Mouse (Mus musculus): ENCODE data around the gene Gns. TPM values are rescaled to one million over a fixed set of nuclear protein-coding genes. Genes with fewer than 3 reads are reported as not detected.

Gns gene
- total and polyA plus RNA-seq, 2 experiments from 2014 or later: 40.4 to 67.8 TPM

- ATAC-seq (no peak), DNase-seq (no peak)
- H3K9ac ChIP-seq: no peak overlapping the region
- peaks cover 7% of the 10 kb centered on the region; the same call in 1 of the 2 replicates for H3K4me1 ChIP-seq (ENCODE audit: insufficient read depth)
- no peaks in the 10 kb centered on the region for H3K36me3 ChIP-seq (ENCODE audit: insufficient read depth)
- H3K4me3 ChIP-seq (ENCODE audit: low read depth, low read length): no peak overlapping the region
- no peak overlapping the region for H3K27ac ChIP-seq (ENCODE audit: low read depth, low read length)
- WGBS: 53% methylated on average over 5 of the region's 5 CpGs
- H3K9me3 ChIP-seq (ENCODE audit: low read length): no peaks in the 10 kb centered on the region
- H3K4me2 ChIP-seq (ENCODE audit: low read depth): no peak overlapping the region
- H3K27me3 ChIP-seq (ENCODE audit: insufficient read depth, low read length): peaks cover 5% of the 10 kb centered on the region
- no peak for TF ChIP-seq CTCF (IDR thresholded peaks at IDR 0.05; ENCODE audit: low read depth)
Measured at GRCm38 (mm10) chr10:121349244-121349643, 15.6 kb upstream of the Gns start.

- H3K4me3 ChIP-seq (ENCODE audit: low read depth, low read length): peak overlapping the region; percentile 44
- H3K36me3 ChIP-seq (ENCODE audit: insufficient read depth): no peaks in the 10 kb centered on the region
- H3K27me3 ChIP-seq (ENCODE audit: insufficient read depth, low read length): peaks cover 5% of the 10 kb centered on the region
- peak overlapping the region; percentile 88 for H3K4me2 ChIP-seq (ENCODE audit: low read depth)
- H3K27ac ChIP-seq (ENCODE audit: low read depth, low read length): no peak overlapping the region
- 0 out of 2 replicates have a peak, but pooled peaks have one; percentile 5 for TF ChIP-seq CTCF (IDR thresholded peaks at IDR 0.05; ENCODE audit: low read depth)
- peaks cover 7% of the 10 kb centered on the region; the same call in 1 of the 2 replicates for H3K4me1 ChIP-seq (ENCODE audit: insufficient read depth)
- WGBS: 2% methylated on average over 35 of the region's 35 CpGs
- H3K9ac ChIP-seq: peak overlapping the region; percentile 33; the same call in 1 of the 2 replicates
- ATAC-seq: no peak
- DNase-seq: no peak
- H3K9me3 ChIP-seq (ENCODE audit: low read length): no peaks in the 10 kb centered on the region
Measured at GRCm38 (mm10) chr10:121350357-121351065, 14.4 kb upstream of the Gns start.

- ATAC-seq: peak; percentile 36; the same call in 1 of the 2 replicates
- H3K9ac ChIP-seq: peak within 1 kb of the TSS; percentile 33
- peak within 1 kb of the TSS; percentile 44 for H3K4me3 ChIP-seq (ENCODE audit: low read depth, low read length)
- H3K9me3 ChIP-seq (ENCODE audit: low read length): no peaks in the 10 kb centered on the region
- under 1% methylated on average over 60 of the region's 61 CpGs for WGBS
- no peak for DNase-seq
- peaks cover 5% of the 10 kb centered on the region for H3K27me3 ChIP-seq (ENCODE audit: insufficient read depth, low read length)
- peak within 1 kb of the TSS; percentile 88 for H3K4me2 ChIP-seq (ENCODE audit: low read depth)
- H3K4me1 ChIP-seq (ENCODE audit: insufficient read depth): peaks cover 7% of the 10 kb centered on the region; the same call in 1 of the 2 replicates
- TF ChIP-seq CTCF (IDR thresholded peaks at IDR 0.05; ENCODE audit: low read depth): 0 out of 2 replicates have a peak, but pooled peaks have one; percentile 7
- H3K36me3 ChIP-seq (ENCODE audit: insufficient read depth): no peaks in the 10 kb centered on the region
- H3K27ac ChIP-seq (ENCODE audit: low read depth, low read length): no peak within 1 kb of the TSS
Measured at GRCm38 (mm10) chr10:121351066-121351581, 13.8 kb upstream of the Gns start, which contains the start of gene Tbc1d30. Gene Tbc1d30 (minus strand): TSS chr10:121351278.

- no peak for TF ChIP-seq CTCF (IDR thresholded peaks at IDR 0.05; ENCODE audit: low read depth)
Measured at GRCm38 (mm10) chr10:121351692-121352290, 13.1 kb upstream of the Gns start.

GRCm38 (mm10) chr10:121360358-121360757 lies 4.5 kb upstream of the Gns start:
- no peak overlapping the region for H3K27ac ChIP-seq (ENCODE audit: low read depth, low read length)
- H3K4me1 ChIP-seq (ENCODE audit: insufficient read depth): 0 out of 2 replicates have a peak, but pooled peaks cover 4% of the 10 kb centered on the region
- H3K4me3 ChIP-seq (ENCODE audit: low read depth, low read length): no peak overlapping the region
- DNase-seq: no peak
- no peaks in the 10 kb centered on the region for H3K27me3 ChIP-seq (ENCODE audit: insufficient read depth, low read length)
- no peak for TF ChIP-seq CTCF (IDR thresholded peaks at IDR 0.05; ENCODE audit: low read depth)
- no peak for ATAC-seq
- no peak overlapping the region for H3K9ac ChIP-seq
- H3K36me3 ChIP-seq (ENCODE audit: insufficient read depth): no peaks in the 10 kb centered on the region
- H3K9me3 ChIP-seq (ENCODE audit: low read length): no peaks in the 10 kb centered on the region
- no peak overlapping the region for H3K4me2 ChIP-seq (ENCODE audit: low read depth)
- 91% methylated on average over 2 of the region's 2 CpGs for WGBS

More at GRCm38 (mm10) chr10:121351692-121352290, 13.1 kb upstream of the Gns start:
- no peak overlapping the region for H3K27ac ChIP-seq (ENCODE audit: low read depth, low read length)
- peaks cover 7% of the 10 kb centered on the region; the same call in 1 of the 2 replicates for H3K4me1 ChIP-seq (ENCODE audit: insufficient read depth)
- H3K4me3 ChIP-seq (ENCODE audit: low read depth, low read length): peak overlapping the region; percentile 44
- DNase-seq (no peak), ATAC-seq (no peak)
- WGBS: 32% methylated on average over 15 of the region's 15 CpGs
- H3K36me3 ChIP-seq (ENCODE audit: insufficient read depth): no peaks in the 10 kb centered on the region
- peaks cover 5% of the 10 kb centered on the region for H3K27me3 ChIP-seq (ENCODE audit: insufficient read depth, low read length)
- H3K4me2 ChIP-seq (ENCODE audit: low read depth): peak overlapping the region; percentile 88
- H3K9ac ChIP-seq: no peak overlapping the region
- H3K9me3 ChIP-seq (ENCODE audit: low read length): no peaks in the 10 kb centered on the region

GRCm38 (mm10) chr10:121363201-121363600 lies 1.7 kb upstream of the Gns start:
- Histone ChIP-seq H3K9ac (no peak overlapping the region), H3K36me3 (ENCODE audit: insufficient read depth) (no peaks in the 10 kb centered on the region), H3K4me3 (ENCODE audit: low read depth, low read length) (no peak overlapping the region), H3K9me3 (ENCODE audit: low read length) (no peaks in the 10 kb centered on the region), H3K4me2 (ENCODE audit: low read depth) (no peak overlapping the region), H3K27me3 (ENCODE audit: insufficient read depth, low read length) (no peaks in the 10 kb centered on the region), H3K27ac (ENCODE audit: low read depth, low read length) (no peak overlapping the region), H3K4me1 (ENCODE audit: insufficient read depth) (peaks cover 11% of the 10 kb centered on the region; the same call in 1 of the 2 replicates)
- no peak for DNase-seq
- no peak for TF ChIP-seq CTCF (IDR thresholded peaks at IDR 0.05; ENCODE audit: low read depth)
- ATAC-seq: no peak
- 81% methylated on average over 8 of the region's 8 CpGs for WGBS

Measured in forebrain, postnatal 0 days (tissue).